Mouse (Mus musculus) liver, embryonic 14.5 days (tissue): ENCODE results near the gene Tifab. TPM values are rescaled to one million over a fixed set of nuclear protein-coding genes. Genes with fewer than 3 reads are reported as not detected.
A peak's percentile ranks its signal among the peaks of the same experiment; 100 is the strongest.

ENCODE experiments used
- ATAC-seq: fragments of 200-750 bp; cut with Nextera tagmentation; 2 replicates; pipeline ENCODE4 v1.8.0; 2017; ENCODE audit warnings: moderate number of reproducible peaks, mild to moderate bottlenecking, moderate library complexity; ENCODE audit not compliant: insufficient read depth
- DNase-seq, 3 experiments: peaks; one replicate each; pipeline ENCODE4 v3.0.0-alpha.2; 2012 to 2013; ENCODE audit warnings: low read depth in 3 of 3, low spot score in 3 of 3
- H3K27ac ChIP-seq: fragments of 300-500 bp; sonication (generic); 2 replicates; pipeline ENCODE4 v1.5.1; 2014; ENCODE audit warnings: moderate library complexity, mild to moderate bottlenecking, control low read depth, inconsistent platforms
- H3K27me3 ChIP-seq: fragments of 300-500 bp; sonication (generic); 2 replicates; pipeline ENCODE4 v1.6.1; 2014; ENCODE audit warnings: mild to moderate bottlenecking, low read length, moderate library complexity; ENCODE audit not compliant: control insufficient read depth, insufficient read depth
- H3K36me3 ChIP-seq: fragments of 300-500 bp; sonication (generic); replicated peaks from 2 replicates; pipeline ENCODE4 v1.6.1; 2014; ENCODE audit warnings: low read depth; ENCODE audit not compliant: control insufficient read depth, insufficient read depth
- H3K4me1 ChIP-seq, 2 experiments: fragments of 200-500 bp in 1 of 2; fragments of 300-500 bp in 1 of 2; sonication (generic) in 1 of 2; replicated peaks; 2 replicates each; pipeline ENCODE4 v1.6.1; 2012 to 2014; ENCODE audit warnings: antibody characterized with exemption in 1 of 2, inconsistent platforms in 1 of 2, low read length in 1 of 2; ENCODE audit not compliant: control insufficient read depth in 2 of 2, insufficient read depth in 2 of 2
- H3K4me2 ChIP-seq: fragments of 300-500 bp; sonication (generic); 2 replicates; pipeline ENCODE4 v1.6.1; 2014; ENCODE audit warnings: low read depth, mild to moderate bottlenecking, control low read depth, moderate library complexity
- H3K4me3 ChIP-seq, 2 experiments: fragments of 200-500 bp in 1 of 2; fragments of 300-500 bp in 1 of 2; sonication (generic) in 1 of 2; 2 replicates each; pipeline ENCODE4 v1.5.1; 2012 to 2014; ENCODE audit warnings: low read depth in 2 of 2, low read length in 2 of 2, mild to moderate bottlenecking in 2 of 2, control low read depth in 1 of 2, inconsistent platforms in 1 of 2, moderate library complexity in 1 of 2; ENCODE audit not compliant: insufficient read depth in 1 of 2
- H3K9ac ChIP-seq: fragments of 300-500 bp; sonication (generic); replicated peaks from 2 replicates; pipeline ENCODE4 v1.6.1; 2014; ENCODE audit warnings: mild to moderate bottlenecking, control low read depth, moderate library complexity
- H3K9me3 ChIP-seq: fragments of 300-500 bp; sonication (generic); 2 replicates; pipeline ENCODE4 v1.6.1; 2016; ENCODE audit warnings: low read length, mixed read lengths; ENCODE audit not compliant: control insufficient read depth
- CTCF ChIP-seq: IDR thresholded peaks from 2 replicates; pipeline ENCODE4 v1.5.1; 2016; ENCODE audit warnings: antibody characterized with exemption, low read depth, control low read depth
- EP300 ChIP-seq: IDR thresholded peaks from 2 replicates; pipeline ENCODE4 v1.6.1; 2016; ENCODE audit warnings: antibody characterized with exemption, low read depth
- WGBS: fragments of 180-500 bp; shearing (Covaris S2); extraction: QIAGEN DNeasy Blood & Tissue Kit; methylation state at CpG from one replicate; pipeline ENCODE4 v1.1.7; 2014; ENCODE audit not compliant: insufficient replicate concordance; 5-methylcytosine and 5-hydroxymethylcytosine counted together
- polyA plus RNA-seq, 2 experiments: library from polyadenylated mRNA; depleted of rRNA in 1 of 2; stranded (reverse) in 1 of 2; unstranded in 1 of 2; fragments of >200 nt; fragmentation: Nextera tagmentation in 1 of 2; extraction: Ambion mirVana in 1 of 2; gene quantifications; 2 replicates each; pipeline versions ENCODE4 v1.2.1 to v1.2.3; 2012 to 2014

Tifab gene
- polyA plus RNA-seq, 2 experiments = 3.0 to 3.9 TPM

GRCm38 (mm10) chr13:56145523-56145922 is 33.2 kb downstream of the Tifab start:
- H3K4me3 ChIP-seq = no peak overlapping the region
- no peak overlapping the region for H3K4me2 ChIP-seq
- no peak overlapping the region for H3K9ac ChIP-seq
- no peak for TF ChIP-seq EP300
- peak; percentile 63 for TF ChIP-seq CTCF
- H3K9me3 ChIP-seq = no peaks in the 10 kb centered on the region
- DNase-seq (no peak), ATAC-seq (no peak)
- H3K4me1 ChIP-seq = peaks cover 0 to 6% of the 10 kb centered on the region in 2 experiments; a peak in 2 of 4 replicates
- 23% methylated on average over 3 of the region's 3 CpGs for WGBS
- H3K27ac ChIP-seq = no peak overlapping the region
- H3K36me3 ChIP-seq = no peaks in the 10 kb centered on the region
- H3K27me3 ChIP-seq = no peaks in the 10 kb centered on the region

GRCm38 (mm10) chr13:56144021-56144420 is 34.7 kb downstream of the Tifab start:
- Histone ChIP-seq H3K9ac (no peak overlapping the region), H3K36me3 (no peaks in the 10 kb centered on the region), H3K27ac (no peak overlapping the region), H3K27me3 (no peaks in the 10 kb centered on the region), H3K4me2 (no peak overlapping the region), H3K4me3 (no peak overlapping the region), H3K9me3 (no peaks in the 10 kb centered on the region), H3K4me1 (peaks cover 0 to 6% of the 10 kb centered on the region in 2 experiments; a peak in 2 of 4 replicates)
- TF ChIP-seq EP300 (no peak), CTCF (no peak)
- ATAC-seq (no peak), DNase-seq (no peak)
- WGBS = 46% methylated on average over 2 of the region's 2 CpGs

GRCm38 (mm10) chr13:56143151-56143513 is 35.6 kb downstream of the Tifab start:
- WGBS = 32% methylated on average over 7 of the region's 7 CpGs
- no peak overlapping the region for H3K27ac ChIP-seq

GRCm38 (mm10) chr13:56142382-56143150 is 36.1 kb downstream of the Tifab start:
- no peaks in the 10 kb centered on the region for H3K9me3 ChIP-seq
- no peaks in the 10 kb centered on the region for H3K36me3 ChIP-seq
- no peaks in the 10 kb centered on the region for H3K27me3 ChIP-seq
- H3K4me1 ChIP-seq = peaks cover 0 to 6% of the 10 kb centered on the region in 2 experiments; a peak in 2 of 4 replicates
- H3K4me3 ChIP-seq = no peak overlapping the region
- no peak overlapping the region for H3K27ac ChIP-seq
- no peak overlapping the region for H3K4me2 ChIP-seq
- ATAC-seq = no peak
- H3K9ac ChIP-seq = no peak overlapping the region
- TF ChIP-seq CTCF (no peak), EP300 (no peak)
- no peak for DNase-seq
- 33% methylated on average over 10 of the region's 11 CpGs for WGBS

More at GRCm38 (mm10) chr13:56143151-56143513, 35.6 kb downstream of the Tifab start:
- DNase-seq (no peak), ATAC-seq (no peak)
- Histone ChIP-seq H3K4me3 (no peak overlapping the region), H3K9ac (no peak overlapping the region), H3K36me3 (no peaks in the 10 kb centered on the region), H3K9me3 (no peaks in the 10 kb centered on the region), H3K4me2 (no peak overlapping the region), H3K27me3 (no peaks in the 10 kb centered on the region), H3K4me1 (peaks cover 0 to 6% of the 10 kb centered on the region in 2 experiments; a peak in 2 of 4 replicates)
- TF ChIP-seq EP300 (no peak), CTCF (no peak)

- 50% methylated on average over 6 of the region's 6 CpGs for WGBS
- H3K4me3 ChIP-seq = no peak overlapping the region
- TF ChIP-seq CTCF (no peak), EP300 (no peak)
Measured at GRCm38 (mm10) chr13:56139167-56139751, 39.4 kb downstream of the Tifab start.

More at GRCm38 (mm10) chr13:56139167-56139751, 39.4 kb downstream of the Tifab start:
- ATAC-seq (no peak), DNase-seq (no peak)
- peaks cover 0 to 11% of the 10 kb centered on the region in 2 experiments; a peak in 3 of 4 replicates for H3K4me1 ChIP-seq
- H3K36me3 ChIP-seq = no peaks in the 10 kb centered on the region
- H3K9me3 ChIP-seq = no peaks in the 10 kb centered on the region
- no peak overlapping the region for H3K4me2 ChIP-seq
- H3K27me3 ChIP-seq = no peaks in the 10 kb centered on the region
- H3K27ac ChIP-seq = no peak overlapping the region
- no peak overlapping the region for H3K9ac ChIP-seq
